Comparison of ENCODE assay signal across 21 mouse cellular contexts in genomic region chr12:38468191-38468590, GRCm38 (mm10).
DNase-seq lines count a peak whose midpoint lies in the region; ATAC-seq and TF ChIP-seq lines count a peak whose summit lies in the region.
"Had no signal": no experiment of that assay in that cellular context is flagged by ENCODE, and none has a peak within 500 bp of the region (broad histone marks: within the 10 kb centered on the region; RNA-seq: fewer than 3 reads in every experiment).

No protein-coding gene starts in this region.

- H3K4me2 ChIP-seq in lung, embryonic 14.5 days, result no peak overlapping the region
- no peak overlapping the region for H3K4me2 ChIP-seq in lung, embryonic 15.5 days
- H3K4me2 ChIP-seq in lung, embryonic 16.5 days (ENCODE audit: low read depth, low read length), result no peak overlapping the region
- no peak overlapping the region for H3K4me2 ChIP-seq in lung, postnatal 0 days (replicated peaks; ENCODE audit: low read depth, low read length)

- H3K4me3 ChIP-seq in lung, embryonic 14.5 days (ENCODE audit: low read depth, low read length), result no peak overlapping the region
- H3K4me3 ChIP-seq in lung, embryonic 15.5 days, result no peak overlapping the region
- no peak overlapping the region for H3K4me3 ChIP-seq in lung, embryonic 16.5 days (ENCODE audit: low read length)
- no peak overlapping the region for H3K4me3 ChIP-seq in lung, postnatal 0 days (ENCODE audit: low read depth, low read length)

- DNase-seq in lung, embryonic 14.5 days, result peak; percentile 61
- no peak for DNase-seq in lung, postnatal 4 days
- DNase-seq in lung, postnatal 25 days (ENCODE audit: low spot score), result no peak
- no peak for DNase-seq in lung, postnatal 0 days (ENCODE audit: low spot score)
- DNase-seq: adrenal gland, adult 2 months; adrenal gland, adult 8-10 months; adrenal gland, postnatal 10 days; adrenal gland, postnatal 14 days; adrenal gland, postnatal 25 days; adrenal gland, postnatal 36 days; B cell, adult 2 months; cerebellum, adult 11 months; cerebellum, adult 11-12 months; cerebellum, adult 18-20 months had no signal

- H3K9me3 ChIP-seq in lung, embryonic 14.5 days (ENCODE audit: low read depth, low read length), result no peaks in the 10 kb centered on the region
- no peaks in the 10 kb centered on the region for H3K9me3 ChIP-seq in lung, embryonic 15.5 days
- no peaks in the 10 kb centered on the region for H3K9me3 ChIP-seq in lung, embryonic 16.5 days (ENCODE audit: control insufficient read depth, low read length)
- no peaks in the 10 kb centered on the region for H3K9me3 ChIP-seq in lung, postnatal 0 days (ENCODE audit: low read length)

- no peak overlapping the region for H3K27ac ChIP-seq in lung, embryonic 14.5 days (ENCODE audit: low read depth)
- H3K27ac ChIP-seq in lung, embryonic 15.5 days, result no peak overlapping the region
- no peak overlapping the region for H3K27ac ChIP-seq in lung, embryonic 16.5 days (ENCODE audit: low read length)
- no peak overlapping the region for H3K27ac ChIP-seq in lung, postnatal 0 days (ENCODE audit: low read length)

- H3K4me1 ChIP-seq in lung, embryonic 14.5 days (ENCODE audit: insufficient read depth), result no peaks in the 10 kb centered on the region
- no peaks in the 10 kb centered on the region for H3K4me1 ChIP-seq in lung, embryonic 15.5 days
- no peaks in the 10 kb centered on the region for H3K4me1 ChIP-seq in lung, embryonic 16.5 days (replicated peaks; ENCODE audit: control insufficient read depth, insufficient read depth, low read length)
- no peaks in the 10 kb centered on the region for H3K4me1 ChIP-seq in lung, postnatal 0 days (ENCODE audit: insufficient read depth, low read depth, low read length)

- TF ChIP-seq EP300 in lung, postnatal 0 days (IDR thresholded peaks at IDR 0.05), result no peak

- TF ChIP-seq CTCF in lung, embryonic 14.5 days (IDR thresholded peaks at IDR 0.05; ENCODE audit: low read depth), result no peak
- no peak for TF ChIP-seq CTCF in lung, postnatal 0 days (IDR thresholded peaks at IDR 0.05)

- H3K27me3 ChIP-seq in lung, embryonic 14.5 days (ENCODE audit: insufficient read depth, low read length), result no peaks in the 10 kb centered on the region
- no peaks in the 10 kb centered on the region for H3K27me3 ChIP-seq in lung, embryonic 15.5 days
- no peaks in the 10 kb centered on the region for H3K27me3 ChIP-seq in lung, embryonic 16.5 days (ENCODE audit: control insufficient read depth, insufficient read depth, low read depth, low read length)
- no peaks in the 10 kb centered on the region for H3K27me3 ChIP-seq in lung, postnatal 0 days (replicated peaks; ENCODE audit: insufficient read depth, low read length)
- H3K27me3 ChIP-seq: CH12.LX, Patski had no signal

- H3K9ac ChIP-seq in lung, embryonic 14.5 days, result no peak overlapping the region
- H3K9ac ChIP-seq in lung, embryonic 15.5 days, result no peak overlapping the region
- no peak overlapping the region for H3K9ac ChIP-seq in lung, embryonic 16.5 days (ENCODE audit: low read length)
- no peak overlapping the region for H3K9ac ChIP-seq in lung, postnatal 0 days (replicated peaks; ENCODE audit: low read depth)

- H3K36me3 ChIP-seq in lung, embryonic 14.5 days (ENCODE audit: insufficient read depth), result no peaks in the 10 kb centered on the region
- no peaks in the 10 kb centered on the region for H3K36me3 ChIP-seq in lung, embryonic 15.5 days
- no peaks in the 10 kb centered on the region for H3K36me3 ChIP-seq in lung, embryonic 16.5 days (ENCODE audit: control insufficient read depth, insufficient read depth, low read length)
- H3K36me3 ChIP-seq in lung, postnatal 0 days (ENCODE audit: insufficient read depth, low read length), result no peaks in the 10 kb centered on the region
- H3K36me3 ChIP-seq: G1E had no signal

- ATAC-seq in lung, embryonic 14.5 days (ENCODE audit: insufficient read depth), result peak; percentile 58
- peak; percentile 31; the same call in 1 of the 2 replicates for ATAC-seq in lung, embryonic 15.5 days (ENCODE audit: borderline replicate concordance, extremely low read depth, low FRiP score, low TSS enrichment)
- peak; percentile 85 for ATAC-seq in lung, embryonic 16.5 days (ENCODE audit: low read depth)
- ATAC-seq in lung, postnatal 0 days, result no peak
- ATAC-seq: activated CD4-positive, CD25-positive, alpha-beta regulatory T cell, adult 4 months; CD4-positive, CD25-positive, alpha-beta regulatory T cell, adult 4 months; Patski had no signal
